Mouse (Mus musculus) thymus, adult 2 months (tissue): ENCODE measurements around the gene Ptbp3. TPM values are rescaled to one million over a fixed set of nuclear protein-coding genes. Genes with fewer than 3 reads are reported as not detected.
"Not testable (repeated sequence)": the region's sequence is repeated elsewhere in the genome, so short reads cannot be mapped to it uniquely, and the experiment has no call there.

Experiments used
- DNase-seq: peaks from one replicate; pipeline ENCODE4 v3.0.0; 2021
- H3K27ac ChIP-seq: fragments of 200-500 bp; 2 replicates; pipeline ENCODE4 v1.5.1; 2012; ENCODE audit warnings: low read length, control low read depth; ENCODE audit not compliant: control insufficient read depth, insufficient read depth
- H3K27me3 ChIP-seq: fragments of 200-500 bp; 2 replicates; pipeline ENCODE4 v1.6.1; 2012; ENCODE audit warnings: mild to moderate bottlenecking, low read length, moderate library complexity, mixed read lengths; ENCODE audit not compliant: control insufficient read depth, insufficient read depth
- H3K36me3 ChIP-seq: fragments of 200-500 bp; 2 replicates; pipeline ENCODE4 v1.6.1; 2012; ENCODE audit warnings: mild to moderate bottlenecking, low read length, moderate library complexity; ENCODE audit not compliant: control insufficient read depth, insufficient read depth
- H3K4me1 ChIP-seq: fragments of 200-500 bp; replicated peaks from 2 replicates; pipeline ENCODE4 v1.6.1; 2012; ENCODE audit warnings: low read length; ENCODE audit not compliant: control insufficient read depth, insufficient read depth
- H3K4me3 ChIP-seq: fragments of 200-500 bp; 2 replicates; pipeline ENCODE4 v1.5.1; 2012; ENCODE audit warnings: mild to moderate bottlenecking, low read length, control low read depth, moderate library complexity; ENCODE audit not compliant: control insufficient read depth, insufficient read depth
- CTCF ChIP-seq: fragments of 200-500 bp; IDR thresholded peaks from 2 replicates; pipeline ENCODE4 v1.5.1; 2012; ENCODE audit warnings: mild to moderate bottlenecking, control low read depth, low read length, moderate library complexity, borderline replicate concordance; ENCODE audit not compliant: control insufficient read depth, poor library complexity, insufficient read depth; ENCODE audit errors: extremely low read depth
- POLR2A ChIP-seq: fragments of 200-500 bp; IDR thresholded peaks from 2 replicates; pipeline ENCODE4 v1.6.1; 2012; ENCODE audit warnings: mild to moderate bottlenecking, low read length, control low read depth, moderate library complexity; ENCODE audit not compliant: control insufficient read depth, poor library complexity, insufficient read depth; ENCODE audit errors: extremely low read depth
- WGBS: fragments of 180-500 bp; shearing (Covaris S2); methylation state at CpG from one replicate; pipeline ENCODE4 v1.1.7; 2018; 5-methylcytosine and 5-hydroxymethylcytosine counted together
- polyA plus RNA-seq: library from polyadenylated mRNA; depleted of rRNA; stranded (reverse); fragments of >200 nt; gene quantifications from 2 replicates; pipeline ENCODE4 v1.2.3, GENCODE M21; 2012

Ptbp3 gene
- polyA plus RNA-seq, 1 experiment = 90.4 TPM

- TF ChIP-seq CTCF (no peak), POLR2A (no peak)
- H3K4me3 ChIP-seq = no peak overlapping the region
- H3K4me1 ChIP-seq = no peaks in the 10 kb centered on the region
- DNase-seq = no peak
- H3K36me3 ChIP-seq = no peaks in the 10 kb centered on the region
- H3K27me3 ChIP-seq = no peaks in the 10 kb centered on the region
- no peak overlapping the region for H3K27ac ChIP-seq
- WGBS = 91% methylated on average over 6 of the region's 6 CpGs
These were observed 18.6 kb upstream of the Ptbp3 start for GRCm38 (mm10) chr4:59567576-59568260.

DNA sequence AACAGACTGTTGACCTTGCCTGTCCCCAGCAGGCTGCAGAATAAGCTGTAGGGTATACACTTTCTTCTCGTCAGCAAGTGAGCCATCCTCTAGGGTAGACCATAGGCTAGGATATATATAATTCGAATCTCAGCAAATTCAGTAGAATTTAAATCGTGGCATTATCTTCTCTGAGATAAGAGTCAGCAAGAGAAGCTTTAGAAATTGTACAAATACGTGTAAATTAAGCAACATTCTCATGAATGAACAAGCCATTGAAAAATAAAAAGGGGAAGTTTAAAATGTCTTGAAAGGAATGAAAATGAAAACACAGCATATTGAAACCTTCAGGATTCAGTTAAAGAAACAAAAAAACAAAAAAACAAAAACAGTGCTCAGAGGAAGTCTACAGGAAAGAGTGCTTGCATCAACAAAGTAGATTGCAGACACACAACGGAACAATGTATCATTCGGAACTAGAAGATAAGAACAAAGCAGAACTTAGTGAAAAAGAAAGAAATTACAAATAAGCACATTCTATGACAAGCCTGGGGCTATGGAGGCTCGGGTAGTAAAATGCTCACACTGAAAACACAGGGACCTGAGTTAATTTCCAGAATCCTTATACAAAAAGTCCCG, 16.5 kb upstream of the Ptbp3 start:
- Histone ChIP-seq H3K36me3 (no peaks in the 10 kb centered on the region), H3K4me3 (no peak overlapping the region), H3K4me1 (no peaks in the 10 kb centered on the region), H3K27ac (no peak overlapping the region), H3K27me3 (no peaks in the 10 kb centered on the region)
- TF ChIP-seq CTCF = no peak
- no peak for TF ChIP-seq POLR2A
- 35% methylated on average over 8 of the region's 8 CpGs for WGBS
- DNase-seq = no peak

DNA sequence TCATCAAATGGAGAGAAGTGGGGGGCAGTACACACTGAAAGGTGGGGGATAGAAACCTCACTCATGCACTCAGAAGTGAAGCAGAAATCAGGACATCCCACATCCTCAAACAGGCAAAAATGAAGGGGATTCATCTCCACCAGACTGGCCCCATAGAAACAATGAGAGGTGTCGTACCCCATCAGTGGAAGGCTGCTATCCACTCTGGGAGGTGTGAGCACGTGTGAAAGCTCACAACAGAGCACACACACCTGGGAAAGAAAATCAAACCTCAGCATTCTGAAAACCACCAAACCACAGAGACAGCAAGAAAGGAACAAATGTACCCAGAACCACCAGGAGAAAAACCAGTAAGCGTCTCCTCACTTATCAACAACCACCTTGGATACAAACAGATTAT, 15.0 kb upstream of the Ptbp3 start:
- WGBS = 17% methylated on average over 3 of the region's 3 CpGs
- no peaks in the 10 kb centered on the region for H3K27me3 ChIP-seq
- DNase-seq = no peak
- H3K27ac ChIP-seq = no peak overlapping the region
- no peaks in the 10 kb centered on the region for H3K4me1 ChIP-seq
- H3K4me3 ChIP-seq = no peak overlapping the region
- no peaks in the 10 kb centered on the region for H3K36me3 ChIP-seq
- TF ChIP-seq POLR2A = no peak
- TF ChIP-seq CTCF = no peak

GRCm38 (mm10) chr4:59560141-59560540, 11.0 kb upstream of the Ptbp3 start:
- no peak overlapping the region for H3K4me3 ChIP-seq
- no peak for TF ChIP-seq POLR2A
- TF ChIP-seq CTCF = no peak
- DNase-seq = no peak
- no peaks in the 10 kb centered on the region for H3K4me1 ChIP-seq
- H3K27me3 ChIP-seq = no peaks in the 10 kb centered on the region
- 98% methylated on average over 6 of the region's 6 CpGs for WGBS
- H3K36me3 ChIP-seq = no peaks in the 10 kb centered on the region
- H3K27ac ChIP-seq = no peak overlapping the region

DNA sequence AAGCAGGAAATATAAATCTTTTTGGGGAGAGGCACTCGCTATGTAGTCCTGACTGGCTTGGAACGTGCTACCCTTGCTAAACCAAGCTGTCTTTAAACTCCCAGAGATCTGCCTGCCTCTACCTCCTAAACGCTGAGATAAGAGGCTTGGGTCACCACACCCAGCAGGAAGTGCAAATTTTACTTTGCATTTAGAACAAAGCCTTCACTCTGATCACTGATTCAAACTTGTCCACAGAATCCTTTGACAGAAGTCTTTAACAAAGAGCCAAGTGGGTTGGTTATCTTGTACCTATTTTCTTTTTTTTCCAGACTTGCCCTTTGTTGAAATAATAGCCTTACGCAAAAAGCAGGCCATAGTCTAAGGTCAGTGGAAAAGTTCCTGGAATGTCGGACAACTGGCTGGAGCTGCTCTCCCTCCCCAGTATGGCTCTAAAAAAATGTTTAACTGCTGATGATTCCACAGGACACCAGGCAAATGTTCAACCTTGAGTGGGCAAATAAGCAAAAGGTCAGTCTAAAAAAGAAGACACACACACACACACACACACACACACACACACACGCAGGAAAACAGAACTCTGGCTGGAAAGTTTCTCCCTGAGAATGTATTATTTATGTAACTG, 9.0 kb upstream of the Ptbp3 start:
- Histone ChIP-seq H3K4me1 (no peaks in the 10 kb centered on the region), H3K4me3 (no peak overlapping the region), H3K27me3 (no peaks in the 10 kb centered on the region), H3K27ac (no peak overlapping the region), H3K36me3 (no peaks in the 10 kb centered on the region)
- no peak for TF ChIP-seq POLR2A
- no peak for TF ChIP-seq CTCF
- DNase-seq = no peak
- WGBS = 77% methylated on average over 6 of the region's 6 CpGs

GRCm38 (mm10) chr4:59557343-59557742, 8.2 kb upstream of the Ptbp3 start:
- H3K4me3 ChIP-seq, DNase-seq, H3K27me3 ChIP-seq, H3K4me1 ChIP-seq, H3K36me3 ChIP-seq, H3K27ac ChIP-seq: not testable (repeated sequence)
- WGBS = 98% methylated on average over 4 of the region's 4 CpGs
